Mouse (Mus musculus): ENCODE measurements around the gene Sspn. TPM values are rescaled to one million over a fixed set of nuclear protein-coding genes. Genes with fewer than 3 reads are reported as not detected.

Gene Sspn
- total RNA-seq, 2 experiments from 2014 or later: not detected

GRCm38 (mm10) chr6:145972107-145972506, 40.7 kb downstream of the Sspn start:
- peak; percentile 44; the same call in 1 of the 2 replicates for ATAC-seq (ENCODE audit: poor library complexity, severe bottlenecking)

GRCm38 (mm10) chr6:145972836-145973235, 41.4 kb downstream of the Sspn start:
- 0 out of 2 replicates have a peak, but pooled peaks have one; percentile 27 for ATAC-seq (ENCODE audit: poor library complexity, severe bottlenecking)

- no peak for ATAC-seq (ENCODE audit: poor library complexity, severe bottlenecking)
Measured at GRCm38 (mm10) chr6:145973356-145973755, 41.9 kb downstream of the Sspn start.

- ATAC-seq (ENCODE audit: poor library complexity, severe bottlenecking): no peak
Measured at GRCm38 (mm10) chr6:145974766-145975165, 43.3 kb downstream of the Sspn start.

- no peak for ATAC-seq (ENCODE audit: poor library complexity, severe bottlenecking)
Measured at GRCm38 (mm10) chr6:145977344-145977743, 45.9 kb downstream of the Sspn start.

- ATAC-seq (ENCODE audit: poor library complexity, severe bottlenecking): no peak
Measured at GRCm38 (mm10) chr6:145977771-145978450, 46.5 kb downstream of the Sspn start.

GRCm38 (mm10) chr6:145981074-145981473, 49.6 kb downstream of the Sspn start:
- ATAC-seq (ENCODE audit: poor library complexity, severe bottlenecking): no peak

GRCm38 (mm10) chr6:145982335-145982734, 50.9 kb downstream of the Sspn start:
- ATAC-seq (ENCODE audit: poor library complexity, severe bottlenecking): no peak

GRCm38 (mm10) chr6:145990578-145990977, 59.1 kb downstream of the Sspn start:
- ATAC-seq (ENCODE audit: poor library complexity, severe bottlenecking): no peak

- ATAC-seq (ENCODE audit: poor library complexity, severe bottlenecking): no peak
Measured at GRCm38 (mm10) chr6:145992526-145992925, 61.1 kb downstream of the Sspn start.

- no peak for ATAC-seq (ENCODE audit: poor library complexity, severe bottlenecking)
Measured at GRCm38 (mm10) chr6:145992985-145993384, 61.5 kb downstream of the Sspn start.

- peak; percentile 52 for ATAC-seq (ENCODE audit: poor library complexity, severe bottlenecking)
Measured at GRCm38 (mm10) chr6:145998314-145999007, 67.0 kb downstream of the Sspn start.

- ATAC-seq (ENCODE audit: poor library complexity, severe bottlenecking): no peak
Measured at GRCm38 (mm10) chr6:146000767-146001166, 69.3 kb downstream of the Sspn start.

- no peak for ATAC-seq (ENCODE audit: poor library complexity, severe bottlenecking)
Measured at GRCm38 (mm10) chr6:146001396-146002191, 70.2 kb downstream of the Sspn start.

GRCm38 (mm10) chr6:146004174-146004601, 72.7 kb downstream of the Sspn start:
- ATAC-seq (ENCODE audit: poor library complexity, severe bottlenecking): no peak

GRCm38 (mm10) chr6:146005129-146005886, 73.9 kb downstream of the Sspn start:
- peak; percentile 23; the same call in 1 of the 2 replicates for ATAC-seq (ENCODE audit: poor library complexity, severe bottlenecking)

- ATAC-seq (ENCODE audit: poor library complexity, severe bottlenecking): no peak
Measured at GRCm38 (mm10) chr6:146005935-146006564, 74.6 kb downstream of the Sspn start.

- ATAC-seq (ENCODE audit: poor library complexity, severe bottlenecking): no peak
Measured at GRCm38 (mm10) chr6:146006753-146007152, 75.3 kb downstream of the Sspn start.

- no peak for ATAC-seq (ENCODE audit: poor library complexity, severe bottlenecking)
Measured at GRCm38 (mm10) chr6:146008450-146008981, 77.1 kb downstream of the Sspn start.

All from megakaryocyte, adult 5-6 weeks (primary cell).